Mouse (Mus musculus): ENCODE data around the gene Fcrl5. TPM values are rescaled to one million over a fixed set of nuclear protein-coding genes. Genes with fewer than 3 reads are reported as not detected.

Fcrl5 gene
- total RNA-seq, 1 experiment from 2014 or later: 2.0 TPM

DNA sequence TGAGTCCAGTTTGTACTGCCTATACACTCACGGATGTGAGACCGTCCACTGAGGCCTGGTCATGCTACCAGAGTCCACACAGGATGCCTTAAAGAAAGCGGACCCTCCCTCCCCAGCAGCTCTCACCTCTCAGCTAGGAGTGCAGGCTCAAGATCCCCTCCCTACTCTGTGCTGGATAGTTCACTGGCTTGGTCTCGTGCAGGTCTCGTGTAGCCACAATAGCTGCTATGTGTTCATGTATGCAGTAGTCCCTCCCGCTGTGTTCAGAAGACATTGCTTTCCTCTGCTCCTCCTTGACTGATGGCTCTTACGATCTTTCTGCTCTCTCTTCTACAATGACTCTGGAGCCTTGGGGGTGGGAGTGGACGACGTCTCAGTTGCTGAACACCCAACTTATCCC lies 62.7 kb downstream of the Fcrl5 start:
- ATAC-seq (ENCODE audit: extremely low read depth, insufficient number of reproducible peaks, low FRiP score, poor library complexity, severe bottlenecking): no peak

DNA sequence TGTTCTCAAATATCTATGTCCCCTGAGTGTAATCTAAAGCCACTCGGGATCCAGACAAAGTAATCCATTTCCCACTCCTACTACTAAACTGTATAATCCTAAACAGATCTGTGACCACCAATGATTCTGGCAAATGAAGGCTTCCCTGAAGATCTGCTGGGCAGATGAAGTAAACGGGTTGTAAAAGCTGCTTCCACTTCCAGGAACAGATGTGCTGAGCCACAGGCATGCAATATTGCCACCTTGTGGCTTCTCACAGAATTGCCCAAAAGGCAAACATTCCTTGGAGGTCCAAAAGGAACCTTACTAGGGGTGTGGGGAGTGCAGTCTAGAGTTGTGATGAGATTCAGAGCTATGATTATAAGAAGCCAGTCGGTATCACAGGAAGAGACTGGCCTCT lies 63.5 kb downstream of the Fcrl5 start:
- peak; percentile 81 for ATAC-seq (ENCODE audit: extremely low read depth, insufficient number of reproducible peaks, low FRiP score, poor library complexity, severe bottlenecking)

DNA sequence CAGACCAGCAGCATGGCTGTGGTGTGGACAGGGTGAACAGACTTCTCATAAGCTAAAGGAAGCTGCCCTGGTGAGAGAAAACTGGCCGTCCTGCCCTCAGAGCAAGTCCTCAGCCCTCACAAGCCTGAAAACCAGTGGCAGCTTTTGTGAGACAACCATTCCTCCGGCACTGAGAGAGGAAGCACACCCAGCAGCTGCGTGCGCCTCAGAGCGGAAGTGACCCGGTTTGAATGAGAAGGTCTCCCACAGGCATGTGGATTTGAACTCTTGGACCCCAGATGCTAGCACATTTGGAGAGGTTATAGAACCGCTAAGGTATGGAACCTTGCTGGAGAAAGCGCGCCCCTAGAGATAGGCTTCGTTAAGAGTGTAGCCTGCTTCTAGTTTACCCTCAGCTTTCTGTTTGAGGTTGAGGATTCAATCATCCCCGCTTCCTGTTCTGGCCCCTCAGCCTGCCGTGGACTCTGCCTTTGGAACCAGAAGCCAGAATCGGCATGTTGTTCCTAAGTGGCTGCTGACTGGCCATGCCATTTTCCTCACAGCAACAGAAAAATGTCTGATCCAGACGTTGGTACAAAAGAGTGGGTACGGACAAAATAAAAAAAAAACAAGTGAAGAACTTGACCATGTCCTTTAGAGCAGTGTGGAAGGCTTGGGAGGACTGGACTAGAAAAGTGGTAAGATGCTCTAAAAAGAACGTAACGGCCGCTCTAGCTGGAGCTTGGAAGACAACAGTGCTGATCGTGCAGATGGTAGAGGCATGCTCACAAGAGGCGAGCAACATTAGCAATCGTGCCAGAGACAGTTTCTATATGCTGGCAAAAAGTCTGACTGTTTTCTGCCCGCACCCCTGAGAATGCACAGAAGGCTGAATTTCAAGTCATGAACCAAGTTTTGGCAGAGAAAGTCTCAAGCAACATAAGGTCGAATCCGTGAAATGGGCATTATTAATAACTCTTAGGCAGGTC lies 64.8 kb downstream of the Fcrl5 start:
- peak; percentile 34; the same call in 1 of the 2 replicates for ATAC-seq (ENCODE audit: extremely low read depth, insufficient number of reproducible peaks, low FRiP score, poor library complexity, severe bottlenecking)

DNA sequence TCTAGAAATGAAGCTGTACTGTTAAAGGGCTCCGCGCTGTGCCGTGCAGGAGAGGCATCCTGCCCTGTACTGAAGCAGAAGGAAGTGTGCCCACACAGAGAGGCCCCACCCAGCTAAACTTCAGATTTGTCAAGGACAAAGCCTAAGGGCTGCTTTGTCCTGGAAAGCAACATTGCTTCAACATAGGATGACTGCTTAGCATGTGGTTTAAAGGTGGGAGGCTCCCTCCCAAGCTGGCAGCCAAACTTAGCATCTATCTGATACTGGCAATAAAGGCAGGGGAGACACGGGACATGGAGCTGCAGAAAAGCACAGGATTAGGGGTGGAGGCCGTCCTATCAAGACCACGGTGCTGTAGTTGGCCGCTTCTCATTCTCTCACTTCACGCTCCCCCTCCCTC lies 65.6 kb downstream of the Fcrl5 start:
- no peak for ATAC-seq (ENCODE audit: extremely low read depth, insufficient number of reproducible peaks, low FRiP score, poor library complexity, severe bottlenecking)

DNA sequence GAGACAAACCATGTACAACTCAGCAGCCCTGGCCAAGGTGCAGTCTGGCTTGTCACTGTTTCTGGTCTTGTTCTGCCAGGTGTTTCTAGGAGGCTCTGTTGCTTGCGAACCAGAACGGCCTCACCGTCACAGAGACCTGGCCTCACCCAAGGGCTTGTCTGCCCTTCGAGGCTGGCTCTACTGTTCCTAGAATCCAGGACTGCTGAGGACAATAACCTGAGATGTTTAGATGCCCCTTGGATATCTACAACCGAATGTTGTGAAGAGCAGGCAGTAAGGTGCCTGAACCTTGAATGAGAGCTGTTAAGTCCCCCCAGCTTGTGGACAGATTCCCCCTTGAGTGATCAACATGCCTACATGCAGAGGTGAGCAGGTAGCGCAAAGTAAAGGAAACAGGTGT lies 67.2 kb downstream of the Fcrl5 start:
- ATAC-seq (ENCODE audit: extremely low read depth, insufficient number of reproducible peaks, low FRiP score, poor library complexity, severe bottlenecking): no peak

DNA sequence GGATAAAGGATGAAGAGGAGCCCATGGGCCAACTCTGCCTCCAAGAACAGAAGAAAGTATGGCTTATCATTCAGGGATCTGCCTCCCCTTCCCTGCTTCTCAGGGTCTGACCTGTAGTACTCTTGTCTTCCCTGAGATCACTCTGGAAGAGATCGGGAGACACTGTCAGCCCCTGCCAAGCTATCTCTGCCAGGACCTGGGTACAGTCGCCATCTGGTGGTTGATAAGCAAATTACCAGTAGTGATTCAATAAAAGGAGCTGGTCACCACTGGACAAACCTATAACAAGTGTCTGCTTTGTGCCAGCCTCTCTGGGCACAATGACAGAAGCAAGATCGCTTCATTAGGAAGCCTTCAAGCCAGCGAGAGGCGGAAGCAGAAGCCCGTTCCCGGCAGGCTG lies 68.8 kb downstream of the Fcrl5 start:
- ATAC-seq (ENCODE audit: extremely low read depth, insufficient number of reproducible peaks, low FRiP score, poor library complexity, severe bottlenecking): no peak

DNA sequence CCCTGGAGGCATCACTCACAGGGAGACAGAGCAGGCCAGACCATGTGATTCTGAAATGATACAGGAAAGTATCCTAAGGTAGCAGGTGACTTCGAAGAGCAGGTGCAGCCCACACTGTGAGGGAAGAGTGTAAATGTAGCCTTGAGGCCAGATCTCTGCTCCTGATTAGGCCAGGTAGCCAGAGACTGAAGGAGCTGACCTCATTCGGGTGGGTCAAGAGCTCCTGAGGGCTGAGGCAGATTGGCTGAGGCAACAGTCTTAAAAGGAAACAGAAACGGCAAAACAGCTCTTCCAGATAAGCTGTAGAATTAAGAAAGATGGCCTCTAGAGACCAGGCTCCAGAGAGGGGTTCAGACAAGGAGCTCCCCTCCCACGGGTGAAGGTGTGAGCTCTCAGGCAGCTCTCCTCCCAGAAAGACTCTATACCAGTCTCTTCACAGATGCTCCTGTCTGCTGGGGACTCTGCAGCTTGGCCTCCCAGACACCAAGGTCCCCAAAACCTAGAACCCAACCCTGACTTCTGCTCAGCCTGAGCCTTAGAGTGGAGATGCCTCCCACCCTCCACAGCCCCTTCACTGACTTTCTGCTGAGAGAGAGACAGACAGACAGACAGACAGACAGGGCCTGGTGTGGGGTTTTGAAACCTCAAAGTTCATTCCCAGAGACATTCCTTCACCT lies 69.3 kb downstream of the Fcrl5 start:
- ATAC-seq (ENCODE audit: extremely low read depth, insufficient number of reproducible peaks, low FRiP score, poor library complexity, severe bottlenecking): no peak

DNA sequence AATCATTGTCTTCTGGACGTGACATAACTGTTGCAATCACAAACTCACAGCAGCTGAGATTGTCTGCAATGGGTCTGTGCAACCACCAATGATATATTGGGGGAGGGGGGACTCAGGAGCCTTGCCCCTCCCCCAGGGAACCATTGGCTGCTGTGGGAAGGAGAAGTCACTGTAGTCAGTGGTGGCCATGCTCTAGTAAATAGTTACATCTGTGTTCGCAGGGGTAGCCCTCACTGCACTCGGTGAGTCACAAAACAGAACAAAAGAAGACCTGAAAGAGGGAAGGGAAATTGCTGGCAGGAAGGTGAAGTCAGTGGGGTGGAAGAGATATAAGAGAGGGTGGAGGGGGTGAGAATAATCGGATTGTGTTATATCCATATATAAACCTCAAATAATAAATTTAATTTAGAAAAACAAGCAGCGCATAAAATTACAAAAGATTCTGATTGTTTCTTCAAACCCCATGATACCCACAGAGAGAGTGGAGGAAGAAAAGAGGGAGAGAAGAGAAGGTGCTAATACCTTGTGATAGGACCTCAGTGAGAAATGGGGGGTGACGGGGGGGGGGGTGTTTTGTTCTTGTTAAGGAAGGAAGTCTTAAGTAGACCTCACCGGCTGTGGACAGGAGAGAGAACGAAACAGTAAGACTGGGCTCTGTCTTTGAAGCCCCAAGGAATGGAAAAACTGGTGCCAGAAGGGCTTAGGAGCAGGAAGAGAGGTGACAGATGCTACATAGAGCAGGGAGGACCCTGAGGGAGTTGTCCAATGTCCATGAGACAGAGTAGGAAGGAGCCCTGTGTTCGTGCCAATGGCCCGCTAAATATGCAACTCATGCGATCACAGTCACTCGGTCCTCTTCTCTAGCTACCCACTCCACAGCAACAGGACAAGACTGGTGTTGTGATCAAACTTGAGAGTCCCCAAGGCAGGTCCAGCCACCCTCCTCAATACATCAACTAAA lies 71.2 kb downstream of the Fcrl5 start:
- ATAC-seq (ENCODE audit: extremely low read depth, insufficient number of reproducible peaks, low FRiP score, poor library complexity, severe bottlenecking): peak; percentile 48

DNA sequence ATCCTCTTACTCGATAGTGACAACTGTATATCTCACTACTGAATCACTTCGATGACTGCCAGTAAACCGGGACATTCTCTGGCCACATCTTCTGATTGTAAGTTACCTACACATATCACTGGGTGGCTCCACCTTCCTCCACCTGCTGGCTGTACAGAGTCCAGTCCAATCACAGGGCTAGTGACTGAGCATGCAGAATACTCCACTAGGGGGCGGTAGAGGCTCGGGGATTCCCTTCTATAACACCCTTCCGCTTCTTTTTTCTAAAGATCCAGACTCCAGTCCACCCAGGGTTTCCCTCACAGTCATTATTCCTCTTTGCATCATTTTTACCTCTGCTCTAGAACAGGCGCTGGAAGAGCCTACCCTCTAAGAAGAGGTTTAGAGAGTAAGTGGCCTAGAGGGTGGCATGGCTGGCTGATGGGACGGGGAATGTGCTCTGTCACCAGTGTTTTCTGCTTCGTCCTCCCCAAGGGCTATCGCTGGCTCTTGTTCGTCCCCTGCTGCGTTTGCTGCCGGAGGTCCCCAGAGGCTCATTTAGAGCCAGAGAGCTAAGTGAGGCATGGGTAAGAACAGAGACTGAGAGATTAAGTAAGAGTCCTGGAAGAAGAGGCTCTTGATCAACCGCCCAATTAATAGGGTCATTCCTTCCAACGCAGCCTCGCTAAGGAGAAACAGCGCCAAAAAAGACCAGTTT lies 72.8 kb downstream of the Fcrl5 start:
- ATAC-seq (ENCODE audit: extremely low read depth, insufficient number of reproducible peaks, low FRiP score, poor library complexity, severe bottlenecking): peak; percentile 84

DNA sequence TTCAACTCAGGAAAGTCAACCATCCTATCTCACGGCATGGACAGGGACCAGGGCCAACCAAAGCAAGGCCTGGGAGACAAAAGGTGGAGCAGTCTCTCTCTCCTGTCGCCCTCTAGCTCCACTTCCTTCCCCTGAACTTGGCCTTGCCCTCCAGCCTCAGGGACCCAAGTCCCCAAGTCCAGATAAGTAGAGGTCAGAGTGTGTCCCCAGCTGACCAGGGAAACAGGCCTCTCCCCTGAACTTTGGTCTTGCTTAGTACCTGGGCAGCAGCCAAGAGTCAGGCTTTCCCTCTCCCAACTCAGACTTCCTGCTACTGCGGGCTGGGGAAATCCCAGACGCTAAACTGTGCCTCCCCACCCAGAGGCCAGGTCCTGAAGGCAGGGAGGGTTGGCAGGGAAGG lies 73.5 kb downstream of the Fcrl5 start:
- no peak for ATAC-seq (ENCODE audit: extremely low read depth, insufficient number of reproducible peaks, low FRiP score, poor library complexity, severe bottlenecking)

DNA sequence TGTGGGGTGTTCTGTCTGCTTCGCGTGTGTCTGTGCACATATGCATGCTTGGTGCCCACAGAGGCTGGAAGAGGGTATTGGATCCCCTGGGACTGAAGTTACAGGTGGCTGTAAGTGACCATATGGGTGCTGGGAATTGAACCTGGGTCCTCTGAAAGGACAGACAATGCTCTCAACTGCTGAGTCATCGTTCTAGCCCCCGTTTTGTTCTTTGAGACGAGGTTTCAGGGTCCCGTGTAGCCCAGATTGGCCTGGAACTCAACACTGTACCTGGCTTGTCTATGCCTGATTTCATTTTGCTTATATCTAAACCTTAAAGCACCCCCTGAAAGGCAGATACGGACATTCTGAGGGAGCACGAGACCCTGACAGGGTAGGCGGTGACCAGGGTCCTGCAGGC lies 75.3 kb downstream of the Fcrl5 start:
- no peak for ATAC-seq (ENCODE audit: extremely low read depth, insufficient number of reproducible peaks, low FRiP score, poor library complexity, severe bottlenecking)

DNA sequence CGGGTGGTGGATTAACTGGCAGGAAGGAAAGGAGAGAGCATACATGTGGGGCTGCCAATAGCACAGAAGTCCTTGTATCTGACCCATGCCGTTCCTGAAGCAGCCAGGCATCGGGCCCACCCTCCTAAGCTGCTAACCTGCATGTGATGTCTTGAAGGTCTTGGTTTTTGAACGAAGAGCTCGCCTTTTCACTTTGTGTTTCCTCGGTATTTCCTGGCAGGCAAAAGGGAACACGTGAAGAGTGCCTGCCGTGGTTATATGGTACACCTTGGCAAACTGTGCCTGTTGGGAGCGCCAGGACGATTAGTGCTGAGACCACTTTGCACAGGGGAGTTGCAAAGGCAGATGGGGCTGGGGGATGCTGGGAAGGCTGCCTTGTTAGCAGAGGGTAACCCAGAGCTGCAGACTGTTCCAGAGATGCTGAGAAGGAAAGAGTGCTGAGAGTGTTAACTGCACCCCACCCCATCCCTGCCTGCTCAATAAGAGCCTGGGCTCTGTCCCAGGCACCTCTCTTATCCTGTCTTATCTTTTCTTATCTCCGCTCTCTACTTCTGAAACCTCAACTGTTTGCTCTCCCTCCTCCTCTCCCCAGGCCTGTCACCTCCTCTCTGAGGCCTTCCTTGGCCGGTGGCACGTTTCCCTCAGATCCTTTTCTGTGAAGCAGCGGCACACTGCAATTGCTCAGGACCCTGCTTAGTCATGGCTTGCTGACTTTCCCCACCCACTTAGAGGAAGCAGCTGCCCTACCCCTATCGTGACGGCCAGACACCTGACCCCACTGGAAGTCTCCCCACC lies 76.6 kb downstream of the Fcrl5 start:
- ATAC-seq (ENCODE audit: extremely low read depth, insufficient number of reproducible peaks, low FRiP score, poor library complexity, severe bottlenecking): peak; percentile 42; the same call in 1 of the 2 replicates

DNA sequence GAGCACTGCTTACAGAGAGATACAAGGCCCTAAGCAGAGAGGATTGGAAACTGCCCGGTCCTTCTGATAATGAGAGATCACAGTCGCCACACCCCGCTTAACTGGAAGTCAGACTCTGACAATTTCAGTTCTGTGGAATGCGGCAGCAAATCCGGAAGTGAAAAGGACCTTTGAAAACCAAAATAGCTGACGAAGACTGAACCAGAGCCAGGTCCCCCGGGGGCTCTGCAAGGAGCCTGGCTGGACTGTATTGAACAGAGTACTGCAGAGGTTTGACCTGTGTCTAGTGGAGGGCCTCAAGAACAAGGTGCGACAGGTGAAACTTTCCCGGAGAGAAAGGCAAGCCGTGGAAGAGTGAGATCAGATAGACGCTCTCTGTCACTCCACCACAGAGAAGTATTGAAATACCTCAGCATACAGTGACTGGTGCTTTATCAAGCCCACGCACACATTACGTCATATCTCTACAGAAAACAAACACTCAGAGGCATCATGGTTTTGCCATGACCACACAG lies 80.1 kb downstream of the Fcrl5 start:
- ATAC-seq (ENCODE audit: extremely low read depth, insufficient number of reproducible peaks, low FRiP score, poor library complexity, severe bottlenecking): peak; percentile 49

DNA sequence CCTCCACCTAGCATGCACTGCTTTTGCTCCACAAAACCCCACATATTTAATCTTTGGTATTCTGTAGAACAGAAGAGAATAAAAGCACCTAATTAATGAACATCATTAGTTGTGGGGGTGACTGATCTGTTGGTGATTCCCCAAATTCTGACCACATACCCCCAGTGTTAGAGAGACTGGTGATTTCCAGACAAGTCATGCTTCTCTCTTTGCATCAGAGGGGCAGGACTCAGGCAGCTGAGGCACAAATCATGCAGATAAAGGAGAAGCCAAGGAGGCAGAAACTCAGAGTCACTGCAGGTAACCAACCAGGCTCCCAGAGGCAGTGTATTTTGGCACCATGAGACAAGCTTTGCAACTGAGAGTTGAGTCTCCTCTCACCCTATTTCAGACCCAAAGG lies 82.9 kb downstream of the Fcrl5 start:
- ATAC-seq (ENCODE audit: extremely low read depth, insufficient number of reproducible peaks, low FRiP score, poor library complexity, severe bottlenecking): no peak

DNA sequence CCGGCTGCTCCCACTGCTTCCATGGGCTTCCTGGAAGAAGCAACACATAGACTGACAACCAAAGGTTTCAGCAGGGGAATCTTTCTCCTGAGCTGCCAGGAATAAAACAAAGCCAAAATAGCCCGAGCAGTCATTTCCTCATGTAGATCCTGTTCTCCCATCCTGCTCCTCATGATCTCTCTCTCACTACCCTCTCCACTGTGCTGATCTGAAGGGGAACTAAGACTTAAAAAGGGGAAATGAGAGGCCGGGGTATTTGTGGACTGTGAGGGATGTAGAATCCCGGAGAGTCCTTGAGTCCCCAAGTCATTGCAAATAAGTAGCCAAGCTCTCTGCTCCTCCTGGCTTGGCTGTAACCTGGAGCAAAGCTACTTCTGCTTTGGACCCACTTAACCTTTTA lies 85.6 kb downstream of the Fcrl5 start:
- ATAC-seq (ENCODE audit: extremely low read depth, insufficient number of reproducible peaks, low FRiP score, poor library complexity, severe bottlenecking): no peak

DNA sequence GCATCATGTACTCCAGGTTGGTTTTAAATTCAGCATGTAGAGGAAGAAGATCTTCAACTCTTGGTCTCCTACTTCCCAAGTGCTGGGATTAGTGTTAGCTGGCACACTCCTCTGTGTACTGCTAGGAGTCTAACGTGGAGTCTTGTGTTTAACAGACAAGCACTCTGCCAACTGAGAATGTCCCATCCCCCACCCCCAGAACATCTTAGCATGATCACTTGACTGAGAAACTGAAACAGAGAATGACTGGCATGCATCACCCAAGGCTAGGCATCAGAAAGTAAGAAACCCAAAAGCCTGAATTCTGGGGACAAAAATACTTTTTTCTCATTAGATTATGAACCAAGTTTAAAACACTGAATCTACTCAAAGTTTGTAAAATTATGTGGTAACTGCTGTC lies 86.3 kb downstream of the Fcrl5 start:
- ATAC-seq (ENCODE audit: extremely low read depth, insufficient number of reproducible peaks, low FRiP score, poor library complexity, severe bottlenecking): no peak

DNA sequence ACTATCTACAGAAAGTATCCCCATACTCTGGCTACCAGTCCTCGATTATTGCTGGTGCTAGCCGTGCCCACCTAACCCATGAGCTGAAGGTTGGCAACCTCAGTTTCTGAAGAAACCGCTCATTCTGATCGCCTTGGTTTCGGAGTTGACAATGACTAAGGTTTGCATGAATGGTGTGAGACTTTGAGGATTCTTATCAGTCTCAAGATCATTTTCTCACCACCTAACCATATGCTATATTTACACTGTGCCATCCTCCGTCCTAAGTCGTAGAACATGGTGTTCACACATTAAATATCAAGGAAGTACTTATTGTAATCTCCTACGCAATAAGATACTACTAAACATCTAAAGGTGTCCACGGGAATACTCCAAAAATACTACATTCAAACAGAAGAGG lies 88.1 kb downstream of the Fcrl5 start:
- ATAC-seq (ENCODE audit: extremely low read depth, insufficient number of reproducible peaks, low FRiP score, poor library complexity, severe bottlenecking): no peak
